Comparison of ENCODE assay signal across 26 mouse cellular contexts in the genomic region with DNA sequence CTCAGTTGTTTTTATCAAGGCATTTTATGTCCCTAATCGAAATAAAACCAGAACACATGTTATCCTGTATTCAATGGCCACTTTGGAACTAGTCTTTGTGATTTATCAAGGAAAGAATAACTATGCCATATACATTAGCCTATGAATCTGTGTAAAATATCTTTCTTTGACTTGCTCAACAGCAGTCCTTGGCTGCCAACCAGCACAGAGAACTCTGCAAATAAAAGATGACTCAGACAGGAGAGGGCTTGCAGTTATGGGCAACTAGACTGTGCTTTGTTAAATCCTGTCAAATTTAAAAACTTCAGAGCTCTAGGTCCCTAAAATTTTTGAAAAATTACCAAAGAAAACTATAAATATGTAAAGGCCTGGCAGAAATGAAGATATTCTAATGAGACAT.
DNase-seq lines count a peak whose midpoint lies in the region; ATAC-seq and TF ChIP-seq lines count a peak whose summit lies in the region.
"Had no signal": no experiment of that assay in that cellular context is flagged by ENCODE, and none has a peak within 500 bp of the region (broad histone marks: within the 10 kb centered on the region; RNA-seq: fewer than 3 reads in every experiment).

No protein-coding gene starts in this region.

- no peaks in the 10 kb centered on the region for H3K9me3 ChIP-seq in lung, embryonic 14.5 days (ENCODE audit: low read depth, low read length)
- H3K9me3 ChIP-seq: heart, embryonic 12.5 days; hindbrain, embryonic 10.5 days; limb, embryonic 10.5 days; midbrain, embryonic 12.5 days had no signal

- no peak for ATAC-seq in lung, embryonic 14.5 days (ENCODE audit: insufficient read depth)
- ATAC-seq: activated CD4-positive, CD25-positive, alpha-beta regulatory T cell, adult 4 months; forebrain, embryonic 14.5 days; hindbrain, embryonic 16.5 days; intestine, embryonic 16.5 days had no signal

- no peak for TF ChIP-seq CTCF in lung, embryonic 14.5 days (IDR thresholded peaks at IDR 0.05; ENCODE audit: low read depth)

- DNase-seq in adrenal gland, postnatal 14 days = peak; percentile 15
- DNase-seq in adrenal gland, adult 8-10 months = no peak
- DNase-seq in lung, embryonic 14.5 days = peak; percentile 27
- DNase-seq in lung, adult 18-20 months = no peak
- DNase-seq in NIH3T3 (ENCODE audit: low read depth) = peak; percentile 93
- peak; percentile 14 for DNase-seq in fat pad, adult 2 months (ENCODE audit: extremely low read depth, low read depth, low spot score)
- no peak for DNase-seq in B cell, adult 2 months
- DNase-seq in liver = no peak
- DNase-seq: cerebellum, postnatal 10 days; gastrocnemius, postnatal 10 days; heart, adult 18-20 months; heart, postnatal 10 days; kidney, adult 9 months; kidney, postnatal 25 days; right cerebral cortex, postnatal 25 days; thymus, postnatal 14 days had no signal

- H3K36me3 ChIP-seq in lung, embryonic 14.5 days (ENCODE audit: insufficient read depth) = peaks cover 3% of the 10 kb centered on the region; the same call in 1 of the 2 replicates
- H3K36me3 ChIP-seq: G1E; heart, embryonic 12.5 days had no signal

- H3K4me1 ChIP-seq in lung, embryonic 14.5 days (ENCODE audit: insufficient read depth) = no peaks in the 10 kb centered on the region
- H3K4me1 ChIP-seq: heart, embryonic 12.5 days; hindbrain, embryonic 10.5 days; limb, embryonic 10.5 days; midbrain, embryonic 12.5 days had no signal

- no peak overlapping the region for H3K9ac ChIP-seq in lung, embryonic 14.5 days
- H3K9ac ChIP-seq: heart, embryonic 12.5 days; midbrain, embryonic 12.5 days had no signal

- H3K4me3 ChIP-seq in lung, embryonic 14.5 days (ENCODE audit: low read depth, low read length) = no peak overlapping the region
- H3K4me3 ChIP-seq: heart, embryonic 12.5 days; hindbrain, embryonic 10.5 days; limb, embryonic 10.5 days; midbrain, embryonic 12.5 days had no signal

- 52% methylated on average over 1 of the region's 1 CpGs for WGBS in lung, embryonic 14.5 days

- no peak overlapping the region for H3K27ac ChIP-seq in lung, embryonic 14.5 days (ENCODE audit: low read depth)
- H3K27ac ChIP-seq: hindbrain, embryonic 10.5 days; limb, embryonic 10.5 days; midbrain, embryonic 12.5 days had no signal

- H3K27me3 ChIP-seq in lung, embryonic 14.5 days (ENCODE audit: insufficient read depth, low read length) = no peaks in the 10 kb centered on the region
- H3K27me3 ChIP-seq: CH12.LX; heart, embryonic 12.5 days; midbrain, embryonic 12.5 days had no signal

- H3K4me2 ChIP-seq in lung, embryonic 14.5 days = no peak overlapping the region
- H3K4me2 ChIP-seq: heart, embryonic 12.5 days; midbrain, embryonic 12.5 days had no signal

Comparison
In these comparisons a context has a peak if more than half of its experiments do, and no peak if none do; other contexts are left out.
1. DNase-seq: peak in adrenal gland, postnatal 14 days (single experiment), lung, embryonic 14.5 days (single experiment), NIH3T3 (single experiment) and fat pad, adult 2 months (single experiment); none in adrenal gland, adult 8-10 months (single experiment), lung, adult 18-20 months (0 of 2), B cell, adult 2 months (0 of 2) and liver (single experiment).